Mouse (Mus musculus): ENCODE results near the gene Olfr787. TPM values are rescaled to one million over a fixed set of nuclear protein-coding genes. Genes with fewer than 3 reads are reported as not detected.

Olfr787 gene
- not detected for total RNA-seq (2021)

- intact Hi-C loops (cut with DNase I) = no loop called here
- DNase-seq (ENCODE audit: extremely low spot score in 1 of 2, low spot score in 2 of 2) = no peak
These were observed at the start of gene Olfr787 for GRCm38 (mm10) chr10:129461562-129461961. TSS of gene Olfr787 (plus strand) at chr10:129461862.

- DNase-seq (ENCODE audit: extremely low spot score in 1 of 2, low spot score in 2 of 2) = no peak
- intact Hi-C loops (cut with DNase I) = no loop called here
These were observed 34.7 kb upstream of the Olfr787 start, which contains the start of gene Olfr786 for GRCm38 (mm10) chr10:129427006-129427405. TSS of gene Olfr786 (plus strand) at chr10:129427306.

- intact Hi-C loops (cut with DNase I) = no loop called here
- DNase-seq (ENCODE audit: extremely low spot score in 1 of 2, low spot score in 2 of 2) = no peak
These were observed 9.0 kb downstream of the Olfr787 start, which contains the start of gene Olfr788 for GRCm38 (mm10) chr10:129470698-129471097. TSS of gene Olfr788 (plus strand) at chr10:129470998.

- no peak for DNase-seq (ENCODE audit: extremely low spot score in 1 of 2, low spot score in 2 of 2)
- intact Hi-C loops (cut with DNase I) = no loop called here
These were observed 11.6 kb downstream of the Olfr787 start for GRCm38 (mm10) chr10:129473256-129473655.

GRCm38 (mm10) chr10:129473723-129474122 is 12.1 kb downstream of the Olfr787 start:
- DNase-seq (ENCODE audit: extremely low spot score in 1 of 2, low spot score in 2 of 2) = no peak
- intact Hi-C loops (cut with DNase I) = no loop called here

- no peak for DNase-seq (ENCODE audit: extremely low spot score in 1 of 2, low spot score in 2 of 2)
- intact Hi-C loops (cut with DNase I) = no loop called here
These were observed 22.8 kb downstream of the Olfr787 start, which contains the start of gene Olfr789 for GRCm38 (mm10) chr10:129484452-129484851. TSS of gene Olfr789 (plus strand) at chr10:129484752.

- intact Hi-C loops (cut with DNase I) = no loop called here
- DNase-seq (ENCODE audit: extremely low spot score in 1 of 2, low spot score in 2 of 2) = no peak
These were observed 28.4 kb downstream of the Olfr787 start for GRCm38 (mm10) chr10:129490101-129490500.

- DNase-seq (ENCODE audit: extremely low spot score in 1 of 2, low spot score in 2 of 2) = no peak
- intact Hi-C loops (cut with DNase I) = no loop called here
These were observed 36.5 kb downstream of the Olfr787 start, which contains the start of gene Olfr790 for GRCm38 (mm10) chr10:129498192-129498591. TSS of gene Olfr790 (plus strand) at chr10:129498492.

Other genes with a start within 250 kb of the Olfr787 start
- not detected for gene Olfr774, start 225.7 kb upstream of the Olfr787 start, total RNA-seq (2021)
- gene Olfr775, start 213.4 kb upstream of the Olfr787 start, total RNA-seq (2021) = not detected
- gene Olfr776, start 202.7 kb upstream of the Olfr787 start, total RNA-seq (2021) = not detected
- not detected for gene Olfr777, start 190.4 kb upstream of the Olfr787 start, total RNA-seq (2021)
- gene Olfr780, start 143.7 kb upstream of the Olfr787 start, total RNA-seq (2021) = not detected
- not detected for gene Olfr781, start 133.0 kb upstream of the Olfr787 start, total RNA-seq (2021)
- gene Olfr782, start 113.0 kb upstream of the Olfr787 start, total RNA-seq (2021) = not detected
- under 1 TPM; 0.22 to 0.24 TPM for gene Olfr784, start 77.8 kb upstream of the Olfr787 start, total RNA-seq (2021)
- gene Olfr785, start 56.4 kb upstream of the Olfr787 start, total RNA-seq (2021) = not detected
- gene Olfr786, start 34.6 kb upstream of the Olfr787 start, total RNA-seq (2021) = not detected
- not detected for gene Olfr788, start 9.1 kb downstream of the Olfr787 start, total RNA-seq (2021)
- not detected for gene Olfr789, start 22.9 kb downstream of the Olfr787 start, total RNA-seq (2021)
- gene Olfr790, start 36.6 kb downstream of the Olfr787 start, total RNA-seq (2021) = not detected
- not detected for gene Olfr791, start 59.9 kb downstream of the Olfr787 start, total RNA-seq (2021)
- not detected for gene Olfr792, start 77.3 kb downstream of the Olfr787 start, total RNA-seq (2021)
- not detected for gene Olfr794, start 105.8 kb downstream of the Olfr787 start, total RNA-seq (2021)
- gene Olfr796, start 150.7 kb downstream of the Olfr787 start, total RNA-seq (2021) = not detected
- not detected for gene Olfr798, start 166.1 kb downstream of the Olfr787 start, total RNA-seq (2021)
- gene Olfr799, start 175.6 kb downstream of the Olfr787 start, total RNA-seq (2021) = not detected
- gene Olfr800, start 195.8 kb downstream of the Olfr787 start, total RNA-seq (2021) = not detected
- gene Olfr801, start 212.0 kb downstream of the Olfr787 start, total RNA-seq (2021) = not detected
- under 1 TPM in 1 of 2 experiments, not detected in 1; 0.13 TPM for gene Olfr802, start 226.3 kb downstream of the Olfr787 start, total RNA-seq (2021)
- gene Olfr803, start 232.4 kb downstream of the Olfr787 start, total RNA-seq (2021) = not detected
- not detected for gene Olfr804, start 241.3 kb downstream of the Olfr787 start, total RNA-seq (2021)